Mouse (Mus musculus) gonadal fat pad, adult 2 months (tissue): ENCODE data around the gene Gm20388. TPM values are rescaled to one million over a fixed set of nuclear protein-coding genes. Genes with fewer than 3 reads are reported as not detected.

Experiments
- DNase-seq: peaks from one replicate; pipeline ENCODE4 v3.0.0-alpha.2; 2012; ENCODE audit warnings: low read depth
- polyA plus RNA-seq: library from polyadenylated mRNA; depleted of rRNA; stranded (reverse); fragments of >200 nt; gene quantifications from 2 replicates; pipeline ENCODE4 v1.2.3, GENCODE M21; 2012

Gene Gm20388
- polyA plus RNA-seq, 1 experiment: 119 TPM

DNA sequence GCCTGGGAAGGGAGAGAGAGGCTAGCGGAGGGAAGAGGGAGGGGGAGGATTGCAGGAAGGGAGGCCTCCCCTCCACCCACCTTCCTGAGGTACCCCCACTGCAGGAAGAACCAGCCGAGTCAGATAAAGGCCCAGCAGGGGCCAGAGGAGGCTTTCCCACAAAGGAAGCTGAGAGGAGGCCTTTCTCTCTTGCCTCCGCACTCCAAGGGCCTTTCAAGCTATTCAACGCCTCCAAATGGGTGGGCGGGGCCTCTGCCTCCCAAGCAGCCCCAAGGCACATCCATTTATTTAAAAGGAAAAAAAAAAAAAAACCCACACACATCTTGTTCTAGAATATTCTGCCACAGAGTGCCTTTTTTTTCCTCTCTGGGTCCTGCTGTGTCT lies 424.2 kb downstream of the Gm20388 start:
- no peak for DNase-seq

DNA sequence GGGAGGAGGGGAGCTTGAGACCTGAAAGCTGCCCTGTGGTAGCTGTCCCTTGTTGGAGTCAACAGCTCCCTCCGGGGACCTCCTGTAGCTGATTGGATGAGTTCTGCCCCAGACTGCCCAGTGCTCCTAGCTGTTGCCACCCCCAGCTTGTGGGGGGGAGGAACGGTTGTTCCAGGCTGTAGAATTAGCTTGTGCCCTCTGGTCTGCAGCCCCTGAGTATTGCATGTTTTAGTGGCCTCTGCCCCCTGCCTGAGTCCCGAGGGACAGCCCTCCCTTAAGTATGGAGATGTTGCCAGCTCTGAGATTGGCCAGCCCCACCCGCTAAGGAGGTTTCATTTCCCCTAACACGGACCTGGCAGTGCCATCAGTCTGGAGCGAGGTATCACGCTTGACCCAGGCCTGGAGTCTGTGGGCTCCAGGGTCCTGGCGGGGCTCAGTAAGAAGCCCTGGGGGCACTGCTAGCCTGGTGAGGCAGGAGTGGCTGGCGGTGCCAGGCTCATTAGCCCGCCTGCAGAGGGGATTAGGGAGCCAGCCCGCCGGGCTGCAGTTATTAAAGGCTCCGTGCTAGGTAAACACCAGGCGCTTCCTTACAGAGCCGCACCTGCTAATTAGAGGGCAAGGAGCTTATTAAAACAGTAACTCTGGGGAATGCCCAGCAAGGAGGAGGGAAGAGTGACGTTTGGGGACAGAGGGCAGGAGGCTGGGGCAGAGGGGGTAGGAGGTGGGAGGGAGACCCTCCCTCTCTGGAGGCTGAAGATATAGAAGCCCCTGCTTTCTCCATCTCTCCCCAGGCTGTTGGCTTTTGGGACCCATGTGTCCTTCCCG lies 424.8 kb downstream of the Gm20388 start:
- no peak for DNase-seq

DNA sequence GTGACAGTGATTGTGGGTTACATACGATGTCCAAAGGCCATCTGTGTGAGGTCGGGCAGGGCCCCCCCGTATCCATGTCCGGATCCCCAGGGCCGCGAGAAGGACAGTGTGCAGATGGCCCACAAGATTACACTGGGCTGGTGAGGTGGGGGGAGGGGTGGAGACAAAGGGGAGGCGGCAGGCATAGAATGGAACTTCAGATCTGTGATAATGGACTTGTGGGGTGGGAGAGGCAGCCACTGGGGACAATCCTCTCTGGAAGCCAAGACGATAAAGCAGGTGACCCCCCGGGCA lies 425.4 kb downstream of the Gm20388 start:
- DNase-seq: no peak

DNA sequence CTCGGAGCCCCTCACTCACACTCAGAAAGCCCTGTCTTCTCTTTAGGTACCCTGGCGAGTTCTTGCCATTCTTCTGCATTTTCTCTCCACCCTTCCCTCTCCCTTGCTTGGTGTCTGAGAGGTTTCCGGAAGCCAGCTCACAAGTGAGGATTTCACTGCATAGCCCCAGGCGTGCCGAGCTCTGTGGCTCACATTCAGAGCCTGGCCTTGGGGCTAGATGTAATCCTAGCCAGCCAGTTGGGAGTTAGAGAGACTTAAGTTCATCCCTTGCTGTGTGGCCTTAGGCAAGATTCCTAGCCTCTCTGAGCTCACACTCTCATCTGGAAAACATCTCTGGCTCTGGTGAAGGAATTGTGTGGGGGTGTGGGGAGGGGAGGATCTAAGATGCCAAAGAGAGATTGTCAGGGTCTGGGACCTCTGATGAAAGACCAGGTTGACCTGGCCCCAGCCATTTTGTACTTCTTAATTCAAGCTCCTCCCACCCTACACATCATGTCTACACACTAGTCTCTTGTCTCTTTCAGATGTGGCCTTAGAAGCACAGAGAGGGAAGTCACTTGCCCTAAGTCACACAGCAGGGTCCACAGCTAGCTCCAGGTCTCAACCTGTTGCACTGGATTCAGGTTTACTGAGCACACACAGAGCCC lies 426.4 kb downstream of the Gm20388 start:
- DNase-seq: no peak

DNA sequence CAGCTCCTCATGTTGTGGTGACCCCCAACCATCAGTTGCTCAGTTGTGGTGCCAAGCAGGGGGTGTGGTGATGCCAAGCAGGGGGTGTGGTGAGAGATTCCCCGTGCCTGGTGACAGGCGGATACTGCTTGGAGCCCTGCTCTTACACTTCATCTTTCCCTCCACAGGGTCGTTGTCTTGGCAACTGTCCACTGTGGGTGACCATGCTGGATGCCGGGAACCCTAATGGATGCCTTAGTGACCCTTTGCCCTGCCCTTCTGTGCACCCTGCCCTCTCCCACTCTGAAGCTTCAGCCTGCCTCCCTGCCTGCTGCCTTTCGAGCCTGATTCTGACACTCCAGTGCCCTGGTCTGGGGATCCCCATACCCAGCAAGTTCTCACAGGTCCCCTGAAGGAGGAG lies 427.0 kb downstream of the Gm20388 start:
- DNase-seq: no peak

DNA sequence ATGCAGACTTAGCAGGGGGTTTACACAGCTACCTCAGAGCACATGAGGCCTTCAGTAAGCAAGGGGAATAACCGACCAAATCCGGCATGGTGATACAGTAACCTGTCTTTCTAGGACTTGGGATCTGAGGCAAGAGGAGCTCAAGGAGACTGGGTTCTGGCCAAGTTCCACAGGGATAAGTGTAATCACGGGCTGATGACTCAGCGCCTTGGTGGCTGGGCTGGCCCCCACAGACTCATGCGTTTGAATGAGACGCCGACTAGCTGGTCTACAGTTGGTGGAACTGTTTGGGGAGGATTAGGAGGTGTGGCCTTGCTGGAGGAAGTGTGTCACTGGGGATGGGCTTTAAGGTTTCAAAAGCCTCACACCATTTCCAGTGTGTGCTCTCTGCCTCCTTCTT lies 428.0 kb downstream of the Gm20388 start:
- DNase-seq: no peak

DNA sequence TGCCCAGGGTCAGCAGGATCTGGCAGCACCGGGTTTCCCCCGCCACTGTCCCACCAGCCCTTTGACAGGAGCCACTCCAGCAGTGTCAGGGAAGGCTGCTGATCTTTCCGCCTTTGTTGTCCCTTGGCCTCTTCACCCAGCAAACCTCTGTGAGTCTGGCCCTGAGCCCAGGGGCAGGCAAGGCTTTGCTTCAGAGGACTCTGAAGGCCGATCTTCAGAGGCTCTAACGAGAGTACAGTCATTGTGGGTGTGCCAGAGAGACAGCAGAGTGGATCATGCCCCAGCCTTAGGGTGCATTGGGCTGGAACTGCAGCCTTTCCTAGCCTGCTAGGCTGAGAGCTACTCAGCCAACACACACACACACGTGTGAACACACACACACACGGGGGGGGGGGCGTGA lies 429.1 kb downstream of the Gm20388 start:
- DNase-seq: no peak

DNA sequence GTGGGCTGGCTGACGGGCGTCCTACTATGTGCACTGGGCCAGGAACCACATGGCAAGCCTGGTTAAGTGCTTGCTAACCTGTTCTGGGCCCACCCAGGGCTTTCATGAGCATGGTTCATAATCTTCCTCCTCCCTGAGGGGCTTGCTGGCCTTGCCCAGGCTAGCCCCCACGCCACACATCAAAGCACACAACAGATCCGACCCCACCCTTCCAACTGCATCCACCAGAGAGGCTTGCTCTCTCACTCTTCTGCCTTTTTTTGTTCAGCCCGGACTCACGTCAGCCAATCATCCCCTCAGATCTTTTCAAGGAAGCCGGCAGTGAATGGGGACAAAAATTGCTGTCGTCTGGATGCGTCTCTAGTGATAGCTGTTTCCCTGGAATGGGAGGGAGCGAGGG lies 430.5 kb downstream of the Gm20388 start:
- DNase-seq: no peak

DNA sequence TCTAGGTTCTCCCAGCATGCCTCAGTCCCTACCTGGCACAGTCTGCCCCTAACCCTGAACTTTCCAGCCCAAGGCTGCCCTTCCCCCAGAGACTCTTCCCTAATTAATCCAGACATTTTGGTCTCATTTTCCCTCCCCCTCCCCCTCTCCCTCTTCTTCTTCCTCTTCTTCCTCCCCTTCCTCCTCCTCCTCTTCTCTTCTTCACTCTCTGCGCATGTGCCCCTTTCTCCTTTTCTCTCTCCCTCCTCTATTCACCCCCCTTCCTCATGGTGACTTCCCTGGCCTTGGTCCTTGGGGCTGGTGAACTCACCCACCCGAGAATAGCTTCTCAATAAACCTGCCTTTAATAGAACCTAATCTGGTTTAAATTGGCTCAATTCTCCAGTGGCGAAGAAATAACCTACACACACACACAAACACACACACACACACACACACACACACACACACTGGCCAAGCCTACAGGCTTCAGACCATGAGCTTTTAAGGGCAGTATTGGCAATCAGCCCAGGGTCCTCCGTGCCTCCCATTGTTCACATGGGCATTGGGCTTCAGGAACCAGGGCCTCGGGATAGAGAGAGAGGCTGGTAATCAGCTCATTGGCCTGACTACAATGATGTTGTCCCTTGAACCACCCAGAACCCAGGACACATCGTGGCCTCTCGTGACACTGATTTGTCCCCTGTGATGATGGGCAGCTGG lies 432.4 kb downstream of the Gm20388 start:
- no peak for DNase-seq

DNA sequence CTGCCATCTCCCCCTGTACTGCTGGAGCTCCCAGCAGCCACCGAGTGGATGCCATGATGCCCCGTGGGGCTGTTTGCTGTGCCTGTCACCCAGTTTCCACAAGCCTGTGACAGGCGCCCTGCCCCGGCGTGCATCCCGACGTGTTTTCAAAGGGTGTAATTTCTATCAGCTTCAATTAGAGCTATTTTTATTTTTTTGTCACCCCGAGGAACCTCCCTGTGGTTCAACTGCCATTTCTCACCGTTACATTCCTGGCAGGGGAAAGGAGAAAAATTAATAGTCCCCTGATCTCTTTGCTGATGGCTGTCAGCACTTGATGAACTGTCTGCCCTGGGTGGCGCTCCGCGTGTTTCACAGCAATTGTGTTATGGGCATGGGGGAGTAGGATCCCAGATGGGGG lies 432.9 kb downstream of the Gm20388 start:
- DNase-seq: no peak

DNA sequence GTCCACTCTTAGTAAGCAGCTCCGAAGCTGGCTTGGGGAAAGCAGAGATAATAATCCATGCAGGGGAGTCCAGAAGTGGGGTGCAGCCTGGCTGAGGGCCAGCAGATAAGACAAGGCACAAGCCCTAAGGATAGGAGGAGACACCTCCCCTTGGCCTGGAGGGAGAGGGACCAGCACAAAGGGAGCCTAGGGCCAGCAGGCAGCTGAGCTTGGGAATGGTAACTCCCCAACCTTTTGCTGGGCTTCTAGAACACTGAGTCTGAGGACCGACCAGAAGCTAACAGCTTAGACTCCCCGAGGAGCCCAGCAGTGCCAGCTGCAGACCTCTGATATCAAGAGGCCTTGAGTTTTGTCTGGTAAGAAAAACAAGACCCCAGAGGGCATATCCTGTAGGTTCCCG lies 433.5 kb downstream of the Gm20388 start:
- DNase-seq: no peak

DNA sequence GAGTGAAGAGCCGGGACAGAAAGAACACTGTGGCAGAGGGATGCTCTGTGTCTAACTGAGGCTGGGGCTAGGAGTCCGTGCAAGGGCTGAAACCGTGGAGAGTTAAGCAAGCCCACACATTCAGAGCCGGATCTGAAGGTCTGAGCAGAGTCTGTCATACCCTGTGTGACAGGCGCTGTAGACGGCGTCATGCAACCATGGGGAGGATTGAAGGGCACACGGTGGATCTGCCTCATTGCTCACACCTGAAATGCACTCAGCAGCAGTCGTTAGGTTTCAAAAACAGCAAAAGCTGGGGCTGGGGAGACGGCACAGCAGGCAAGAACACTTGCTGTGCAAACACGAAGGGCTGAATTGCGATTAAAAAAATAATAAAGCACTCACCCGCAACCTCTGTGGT lies 433.9 kb downstream of the Gm20388 start:
- DNase-seq: no peak

DNA sequence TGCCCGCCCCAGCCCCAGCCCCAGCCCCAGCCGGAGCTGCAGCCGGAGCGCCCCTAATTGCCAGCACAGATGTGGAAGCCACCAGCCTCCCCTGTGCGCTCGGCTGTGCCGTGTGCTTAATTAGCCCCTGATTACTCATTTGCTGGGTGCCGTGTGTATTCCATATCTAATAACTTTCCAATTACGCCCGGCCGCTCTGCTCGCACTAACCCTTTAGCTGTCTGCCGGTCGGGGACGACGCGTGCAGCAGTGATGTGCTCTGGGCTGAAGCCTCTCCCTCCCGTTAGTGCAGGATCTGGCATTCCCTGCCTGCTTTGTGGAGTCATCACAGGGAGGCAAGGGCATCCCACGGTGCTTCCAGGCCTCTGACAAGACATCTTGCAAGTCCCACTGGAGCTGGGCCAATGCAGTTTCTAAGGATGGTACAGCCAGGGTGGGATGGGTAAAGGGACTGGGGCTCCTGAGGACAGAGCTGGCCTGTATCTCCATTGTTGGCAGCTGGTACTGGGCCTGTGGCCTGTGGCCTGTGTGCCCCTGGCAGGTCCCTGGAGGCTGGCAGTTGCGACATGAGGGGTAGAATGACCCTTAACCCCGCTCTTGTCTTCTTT lies 437.2 kb downstream of the Gm20388 start:
- DNase-seq: no peak

DNA sequence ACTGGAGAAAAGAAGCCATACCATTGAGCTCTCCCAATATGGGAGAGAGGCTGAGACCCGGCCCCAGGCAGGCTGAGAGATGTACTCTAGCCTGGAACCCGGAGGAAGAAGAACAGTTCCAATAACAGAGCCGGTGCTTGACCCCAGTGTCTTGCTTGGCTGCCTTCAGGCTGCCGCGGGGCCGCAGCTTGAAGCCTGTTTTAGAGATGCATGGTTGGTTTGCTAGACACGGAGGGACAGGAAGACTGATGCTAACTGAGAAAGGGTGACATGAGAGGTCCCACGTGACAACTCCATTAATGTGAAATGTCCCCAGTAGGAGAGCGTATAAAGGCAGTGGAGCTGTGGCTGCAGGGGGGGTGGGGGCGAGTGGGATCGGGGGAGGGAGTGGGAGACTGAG lies 438.3 kb downstream of the Gm20388 start:
- no peak for DNase-seq

DNA sequence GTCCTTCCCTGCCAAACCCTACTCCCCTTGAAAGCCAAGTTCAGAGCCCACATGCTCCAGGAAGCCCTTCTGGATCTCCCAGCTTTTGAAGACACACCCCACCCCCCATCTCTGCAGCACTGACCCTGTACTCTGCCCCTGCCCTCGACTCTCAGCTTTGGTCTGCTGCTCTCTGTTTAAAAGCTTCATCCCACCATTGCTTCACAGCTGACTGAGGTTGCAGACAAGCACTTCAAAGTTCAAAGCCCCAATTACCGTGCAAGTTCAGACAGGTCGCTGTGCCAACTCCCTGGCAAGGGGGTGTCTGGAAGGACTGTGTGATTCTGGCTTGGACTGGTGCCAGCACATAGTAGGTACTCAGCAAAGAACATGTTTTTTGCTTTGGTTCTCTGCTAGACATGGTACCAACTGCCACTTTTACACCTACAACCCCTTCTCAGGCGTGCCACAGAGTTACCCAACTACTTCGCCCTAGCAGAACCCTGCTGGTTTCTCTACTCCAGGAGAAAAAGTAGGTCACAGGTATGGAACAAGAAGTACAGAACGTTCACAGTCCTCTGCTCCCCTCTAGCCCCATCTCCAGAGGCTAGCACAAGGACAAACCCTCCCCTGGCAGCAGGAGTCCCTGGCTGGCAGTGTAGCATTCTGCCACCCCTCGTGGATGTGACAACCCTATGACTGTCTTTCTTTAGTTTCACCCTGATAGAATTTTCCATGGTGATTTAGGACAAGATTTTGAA lies 440.9 kb downstream of the Gm20388 start:
- DNase-seq: no peak

DNA sequence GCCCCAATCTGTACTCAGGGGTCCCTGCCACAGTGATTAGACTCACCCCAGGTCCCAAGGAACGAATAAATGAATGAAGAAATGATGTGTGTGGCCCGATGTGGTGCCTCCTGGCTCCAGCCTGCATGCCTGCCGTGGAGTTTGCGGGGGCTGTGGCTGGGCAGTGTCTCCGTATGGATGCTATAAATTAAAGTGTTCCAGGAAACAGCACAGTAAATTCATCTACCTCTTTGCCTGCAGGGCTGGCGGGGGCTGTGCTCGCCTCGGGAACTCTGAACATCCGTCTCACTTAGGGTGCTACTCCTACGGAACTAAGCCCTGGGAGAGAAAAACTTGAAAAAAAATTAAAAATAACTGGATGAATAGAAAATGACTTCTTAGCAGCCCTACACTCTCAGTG lies 441.5 kb downstream of the Gm20388 start:
- DNase-seq: no peak

DNA sequence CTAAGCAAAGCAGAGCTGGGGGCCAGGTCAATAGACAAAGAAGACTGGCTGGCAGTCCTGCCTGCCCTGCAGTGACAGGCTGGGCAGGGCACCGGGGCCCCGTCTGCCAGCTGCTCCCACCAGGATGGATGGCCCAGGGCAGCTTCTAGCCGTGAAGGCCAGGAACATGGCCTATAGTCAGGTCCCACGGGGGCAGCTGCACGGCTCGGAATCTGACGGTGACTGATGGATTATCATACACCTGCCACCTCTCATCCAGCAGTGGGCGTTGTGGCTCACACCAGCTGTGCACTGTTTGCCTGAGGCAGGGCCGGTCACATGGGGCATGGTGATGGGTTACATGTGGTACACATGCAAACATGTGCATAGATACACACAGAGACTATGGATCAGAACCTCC lies 445.4 kb downstream of the Gm20388 start:
- no peak for DNase-seq

DNA sequence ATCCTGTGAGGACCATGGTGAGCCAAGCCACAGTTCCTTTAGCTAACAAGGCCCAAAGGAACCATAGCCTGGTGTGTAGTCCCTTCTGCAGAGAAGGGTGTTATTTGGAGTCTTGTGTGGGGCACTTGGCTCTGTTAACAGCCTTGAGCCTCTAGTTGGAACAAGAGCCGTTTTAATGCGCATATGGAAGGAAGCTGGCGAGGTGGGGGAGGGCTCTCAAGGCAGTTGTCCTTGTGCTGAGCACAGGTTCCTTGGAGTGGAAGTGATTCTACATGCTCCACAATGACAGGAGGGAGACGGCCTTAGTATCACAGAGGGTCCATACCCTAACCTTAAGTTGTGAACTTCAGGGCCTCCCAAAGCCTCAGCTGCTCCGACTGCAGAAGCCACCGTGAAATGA lies 446.9 kb downstream of the Gm20388 start:
- no peak for DNase-seq

DNA sequence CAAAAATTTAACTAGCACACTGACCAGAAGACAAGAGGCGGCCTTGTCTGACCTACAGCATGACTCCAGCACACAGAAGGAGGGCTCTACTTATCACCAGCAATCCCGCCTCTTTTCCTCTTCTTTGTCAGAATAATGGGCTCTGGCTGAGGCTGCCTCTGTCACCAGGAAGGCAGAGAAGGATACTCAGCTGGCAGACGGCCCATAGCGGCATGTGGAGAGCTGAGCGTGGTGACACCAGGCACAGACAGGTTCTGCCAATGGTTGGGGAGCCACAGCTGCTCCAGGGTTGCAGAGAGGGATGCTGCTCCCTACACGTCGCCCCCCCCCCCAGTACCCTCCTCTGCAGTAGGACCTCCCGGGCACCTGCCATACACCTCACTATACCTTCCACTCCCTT lies 450.7 kb downstream of the Gm20388 start:
- no peak for DNase-seq

DNA sequence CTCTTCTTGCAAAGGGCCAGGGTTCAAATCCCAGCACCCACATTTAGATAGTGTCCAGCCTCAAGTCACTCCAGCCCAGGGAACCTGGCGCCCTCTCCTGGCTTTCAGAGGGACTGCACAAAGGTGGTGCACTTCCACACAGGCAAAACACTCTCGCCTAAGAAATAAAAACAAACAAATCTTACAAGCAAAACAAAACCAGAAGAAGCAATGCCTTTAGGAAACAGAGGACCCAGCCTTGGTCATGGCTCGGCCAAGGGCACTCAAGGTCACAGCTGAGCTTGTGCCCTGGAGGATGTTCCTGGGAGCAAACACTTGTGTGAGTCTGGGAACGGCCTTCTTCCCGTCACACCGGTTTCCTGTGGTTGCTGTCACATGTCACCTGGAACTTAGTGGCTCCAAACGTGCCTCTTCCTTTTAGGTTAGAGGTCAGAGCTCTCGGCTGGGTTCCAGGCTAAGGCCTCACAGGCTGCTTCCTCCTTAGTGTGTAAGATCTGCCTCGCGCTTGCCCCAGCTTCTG lies 453.0 kb downstream of the Gm20388 start:
- no peak for DNase-seq

DNA sequence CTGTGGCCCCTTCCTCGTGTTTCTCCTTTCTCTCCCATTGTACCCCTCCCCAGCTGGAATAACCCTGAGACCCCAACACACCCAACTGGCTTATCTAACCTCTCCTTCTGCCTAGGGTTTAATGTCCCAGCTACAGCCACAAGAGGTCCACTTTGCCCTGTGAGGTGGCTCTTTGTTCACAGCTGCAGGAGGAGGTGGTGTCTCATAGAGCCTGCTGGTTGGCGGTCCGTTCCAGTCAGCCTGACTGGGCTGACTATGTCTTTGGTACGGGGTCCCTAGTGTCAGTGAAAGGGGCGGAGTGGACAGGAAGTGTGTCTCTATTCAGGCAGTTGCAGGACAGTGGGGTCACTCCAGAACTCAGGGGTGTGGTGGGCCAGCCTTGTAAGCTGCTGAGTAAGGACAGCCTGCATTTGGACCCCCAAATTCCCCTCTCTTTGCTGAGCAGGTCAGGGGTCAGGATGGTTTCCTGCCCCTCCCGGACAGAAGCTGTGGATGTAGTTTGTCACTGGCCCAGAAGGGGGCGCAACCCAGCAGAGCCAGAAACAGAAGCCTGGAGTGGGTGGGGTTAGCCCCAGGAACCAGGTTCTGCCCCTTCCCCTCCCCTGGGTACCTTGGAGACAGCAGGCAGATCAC lies 453.6 kb downstream of the Gm20388 start:
- DNase-seq: no peak
